Mouse (Mus musculus) erythroblast, embryonic 14.5 days (primary cell): ENCODE measurements around the gene Wnt11. TPM values are rescaled to one million over a fixed set of nuclear protein-coding genes. Genes with fewer than 3 reads are reported as not detected.

Experiments
- H3K27me3 ChIP-seq: 2 replicates; pipeline ENCODE4 v1.6.1; 2012; ENCODE audit warnings: inconsistent platforms; ENCODE audit not compliant: control insufficient read depth
- H3K36me3 ChIP-seq: 2 replicates; pipeline ENCODE4 v1.6.1; 2012; ENCODE audit warnings: mild to moderate bottlenecking, inconsistent platforms; ENCODE audit not compliant: control insufficient read depth
- H3K4me1 ChIP-seq: 2 replicates; pipeline ENCODE4 v1.6.1; 2012; ENCODE audit warnings: inconsistent platforms; ENCODE audit not compliant: control insufficient read depth
- H3K4me3 ChIP-seq: replicated peaks from 2 replicates; pipeline ENCODE3; 2012; ENCODE audit warnings: moderate library complexity, mild to moderate bottlenecking, inconsistent platforms
- H3K9me3 ChIP-seq: 2 replicates; pipeline ENCODE4 v1.6.1; 2012; ENCODE audit warnings: low read length, inconsistent platforms, mixed read lengths; ENCODE audit not compliant: control insufficient read depth
- GATA1 ChIP-seq: IDR thresholded peaks from 2 replicates; pipeline ENCODE4 v1.6.1; 2012; ENCODE audit warnings: low read length, inconsistent platforms, mixed read lengths
- TAL1 ChIP-seq: IDR thresholded peaks from 3 replicates; pipeline ENCODE4 v1.6.1; 2012; ENCODE audit warnings: low read length, inconsistent platforms, mixed read lengths
- polyA plus RNA-seq: library from polyadenylated mRNA; stranded (reverse); fragments of >175 nt; gene quantifications from 2 replicates; pipeline ENCODE4 v1.2.3, GENCODE M21; 2012

Gene Wnt11
- polyA plus RNA-seq, 1 experiment, result not detected

GRCm38 (mm10) chr7:98840771-98841170 is 5.9 kb downstream of the Wnt11 start:
- Histone ChIP-seq H3K4me1 (no peaks in the 10 kb centered on the region), H3K9me3 (no peaks in the 10 kb centered on the region)

DNA sequence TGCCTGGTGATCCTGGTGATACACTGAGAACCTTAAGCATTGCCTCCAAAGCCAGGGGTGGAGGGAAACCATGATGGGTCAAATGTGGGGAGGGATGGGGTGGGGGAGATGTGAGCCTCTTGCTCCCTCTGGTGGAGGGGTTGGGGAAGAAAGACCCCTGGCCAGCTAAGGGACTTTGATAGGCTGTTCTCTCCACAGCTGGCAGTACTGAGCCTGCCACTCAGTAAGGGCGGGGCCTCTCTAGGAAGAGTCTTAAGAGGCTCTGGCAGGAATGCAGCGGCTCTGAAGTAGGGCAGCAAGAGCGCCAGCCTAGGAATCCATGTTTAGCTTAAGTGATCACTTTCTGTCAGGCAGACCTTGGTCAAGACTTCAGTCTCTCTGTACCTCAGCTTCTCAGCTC is 6.9 kb downstream of the Wnt11 start:
- Histone ChIP-seq H3K9me3 (no peaks in the 10 kb centered on the region), H3K27me3 (peaks cover 60% of the 10 kb centered on the region), H3K36me3 (no peaks in the 10 kb centered on the region), H3K4me3 (no peak overlapping the region), H3K4me1 (no peaks in the 10 kb centered on the region)
- TF ChIP-seq TAL1 (no peak), GATA1 (no peak)

More at GRCm38 (mm10) chr7:98840771-98841170, 5.9 kb downstream of the Wnt11 start:
- H3K4me3 ChIP-seq, result no peak overlapping the region
- no peak for TF ChIP-seq GATA1
- no peaks in the 10 kb centered on the region for H3K36me3 ChIP-seq
- peaks cover 70% of the 10 kb centered on the region for H3K27me3 ChIP-seq

- no peaks in the 10 kb centered on the region for H3K36me3 ChIP-seq
- H3K4me1 ChIP-seq, result no peaks in the 10 kb centered on the region
- H3K4me3 ChIP-seq, result no peak overlapping the region
- H3K27me3 ChIP-seq, result peaks cover 48% of the 10 kb centered on the region
- TF ChIP-seq TAL1 (no peak), GATA1 (no peak)
- no peaks in the 10 kb centered on the region for H3K9me3 ChIP-seq
Observed at GRCm38 (mm10) chr7:98842997-98843396, 8.1 kb downstream of the Wnt11 start.

GRCm38 (mm10) chr7:98843649-98844048 is 8.7 kb downstream of the Wnt11 start:
- Histone ChIP-seq H3K4me1 (no peaks in the 10 kb centered on the region), H3K27me3 (peaks cover 41% of the 10 kb centered on the region), H3K4me3 (no peak overlapping the region), H3K36me3 (no peaks in the 10 kb centered on the region), H3K9me3 (no peaks in the 10 kb centered on the region)
- no peak for TF ChIP-seq TAL1
- TF ChIP-seq GATA1, result no peak

- Histone ChIP-seq H3K4me3 (no peak overlapping the region), H3K36me3 (no peaks in the 10 kb centered on the region), H3K27me3 (no peaks in the 10 kb centered on the region), H3K9me3 (no peaks in the 10 kb centered on the region), H3K4me1 (peaks cover 3% of the 10 kb centered on the region)
- TF ChIP-seq TAL1, result no peak
- TF ChIP-seq GATA1, result no peak
Observed at GRCm38 (mm10) chr7:98848899-98849640, 14.2 kb downstream of the Wnt11 start.

GRCm38 (mm10) chr7:98850388-98850787 is 15.5 kb downstream of the Wnt11 start:
- no peaks in the 10 kb centered on the region for H3K36me3 ChIP-seq
- H3K27me3 ChIP-seq, result no peaks in the 10 kb centered on the region
- TF ChIP-seq GATA1, result no peak
- no peak for TF ChIP-seq TAL1
- peaks cover 3% of the 10 kb centered on the region for H3K4me1 ChIP-seq
- no peaks in the 10 kb centered on the region for H3K9me3 ChIP-seq
- H3K4me3 ChIP-seq, result no peak overlapping the region

GRCm38 (mm10) chr7:98851220-98851619 is 16.3 kb downstream of the Wnt11 start:
- Histone ChIP-seq H3K36me3 (no peaks in the 10 kb centered on the region), H3K27me3 (no peaks in the 10 kb centered on the region), H3K4me1 (peaks cover 3% of the 10 kb centered on the region), H3K9me3 (no peaks in the 10 kb centered on the region), H3K4me3 (no peak overlapping the region)
- TF ChIP-seq TAL1, result no peak
- TF ChIP-seq GATA1, result no peak

DNA sequence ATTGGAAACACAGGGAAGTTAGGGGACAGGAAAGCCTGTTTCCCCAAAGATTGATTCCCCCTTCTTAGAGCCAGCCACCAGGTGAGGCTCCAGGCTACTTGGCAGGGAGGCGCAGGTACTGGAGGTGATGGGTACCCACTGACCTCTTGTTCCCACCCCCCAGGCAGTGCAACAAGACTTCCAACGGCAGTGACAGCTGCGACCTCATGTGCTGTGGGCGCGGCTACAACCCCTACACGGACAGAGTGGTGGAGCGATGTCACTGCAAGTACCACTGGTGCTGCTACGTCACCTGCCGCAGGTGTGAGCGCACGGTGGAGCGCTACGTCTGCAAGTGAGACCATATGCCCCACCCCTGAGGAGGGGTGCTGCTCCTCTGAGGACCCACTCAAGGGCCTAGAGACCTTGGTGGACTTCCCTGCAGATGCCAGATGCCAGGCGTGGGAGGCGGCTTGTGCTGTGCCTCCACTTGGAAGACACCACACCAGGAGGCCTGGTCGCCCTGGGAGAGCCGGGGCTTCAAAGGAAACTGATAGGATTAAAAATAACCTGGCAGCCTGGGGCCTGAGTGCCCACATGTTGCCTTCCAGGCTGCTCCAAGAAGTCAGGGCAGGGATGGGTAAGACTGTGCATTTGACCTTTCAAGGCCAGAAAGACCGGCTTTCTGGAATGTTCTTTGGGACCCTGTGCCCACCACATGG is 18.2 kb downstream of the Wnt11 start:
- H3K4me3 ChIP-seq, result no peak overlapping the region
- no peaks in the 10 kb centered on the region for H3K36me3 ChIP-seq
- TF ChIP-seq GATA1 (no peak), TAL1 (no peak)
- no peaks in the 10 kb centered on the region for H3K27me3 ChIP-seq
- peaks cover 3% of the 10 kb centered on the region for H3K4me1 ChIP-seq
- no peaks in the 10 kb centered on the region for H3K9me3 ChIP-seq

DNA sequence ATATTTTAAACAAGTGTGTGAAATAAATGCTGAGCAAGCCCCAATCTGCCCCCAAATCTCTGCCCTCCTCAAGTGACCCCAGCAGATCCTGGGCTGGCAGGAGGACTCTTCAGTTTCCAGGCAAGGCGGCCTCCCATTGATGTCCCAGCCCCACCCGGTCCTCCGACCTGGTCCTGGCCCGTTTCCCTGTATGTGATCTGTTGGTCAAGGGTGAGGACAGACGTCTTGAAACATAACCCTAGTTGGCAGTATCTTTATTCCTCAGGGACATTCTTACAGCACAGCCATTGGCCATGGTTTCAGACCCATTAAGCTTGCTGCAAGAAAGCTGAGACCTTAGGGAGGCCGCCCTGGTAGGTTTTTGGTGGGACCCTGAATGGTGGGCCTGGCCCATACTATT is 18.9 kb downstream of the Wnt11 start:
- TF ChIP-seq GATA1, result no peak
- no peak for TF ChIP-seq TAL1
- no peaks in the 10 kb centered on the region for H3K27me3 ChIP-seq
- peaks cover 3% of the 10 kb centered on the region for H3K4me1 ChIP-seq
- H3K4me3 ChIP-seq, result no peak overlapping the region
- no peaks in the 10 kb centered on the region for H3K36me3 ChIP-seq
- no peaks in the 10 kb centered on the region for H3K9me3 ChIP-seq
